ENCODE assay signal across 15 mouse cellular contexts in the genomic region with DNA sequence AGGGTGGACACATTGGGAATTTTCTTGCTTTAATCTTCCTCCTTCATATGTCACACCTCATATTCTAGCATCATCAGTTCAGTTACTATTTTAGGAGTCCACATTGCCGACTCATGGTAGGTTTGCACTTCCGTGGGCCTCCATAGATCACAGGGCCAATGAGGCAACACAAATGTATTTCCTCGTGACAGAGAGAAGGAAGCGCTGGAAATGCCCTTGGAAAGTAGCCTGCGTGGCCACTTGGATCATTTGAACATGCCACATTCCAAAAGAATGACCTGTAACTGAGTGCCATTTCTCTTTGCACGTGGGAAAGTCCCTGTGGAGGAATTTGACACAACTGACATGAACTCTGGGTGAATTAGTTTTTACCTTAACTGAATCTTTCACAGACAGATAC.
A peak's percentile ranks its signal among the peaks of the same experiment; 100 is the strongest.
DNase-seq lines count a peak whose midpoint lies in the region; ATAC-seq and TF ChIP-seq lines count a peak whose summit lies in the region.
"Had no signal": no experiment of that assay in that cellular context is flagged by ENCODE, and none has a peak within 500 bp of the region (broad histone marks: within the 10 kb centered on the region; RNA-seq: fewer than 3 reads in every experiment).

No protein-coding gene starts in this region.

- no peak for TF ChIP-seq POLR2A in kidney, adult 2 months (IDR thresholded peaks at IDR 0.05; ENCODE audit: low read depth, low read length)

- H3K4me2 ChIP-seq in kidney, embryonic 14.5 days (replicated peaks; ENCODE audit: low read depth, low read length): no peak overlapping the region
- H3K4me2 ChIP-seq: neural tube, embryonic 13.5 days had no signal

- no peaks in the 10 kb centered on the region for H3K27me3 ChIP-seq in kidney, adult 2 months (replicated peaks; ENCODE audit: control insufficient read depth, insufficient read depth, low read length)
- H3K27me3 ChIP-seq in kidney, embryonic 14.5 days (ENCODE audit: control insufficient read depth, insufficient read depth, low read length): no peaks in the 10 kb centered on the region
- H3K27me3 ChIP-seq in midbrain, embryonic 10.5 days (ENCODE audit: low read depth, poor library complexity, severe bottlenecking): no peaks in the 10 kb centered on the region
- H3K27me3 ChIP-seq: neural tube, embryonic 13.5 days had no signal

- peak; percentile 45 for DNase-seq in adrenal gland, adult 2 months
- no peak for DNase-seq in adrenal gland, adult 18-20 months (ENCODE audit: low spot score in 2 of 2)
- peak; percentile 62 for DNase-seq in kidney, adult 2 months
- peak; percentile 37 to 46 for DNase-seq in kidney, adult 8-10 months
- DNase-seq in cerebellum, postnatal 25 days: no peak
- no peak for DNase-seq in midbrain, embryonic 10.5 days (ENCODE audit: low spot score)
- DNase-seq: cerebellum, adult 8-10 months; heart, postnatal 36 days; liver had no signal

- H3K4me1 ChIP-seq in kidney, adult 2 months (ENCODE audit: control insufficient read depth, insufficient read depth, low read length): no peaks in the 10 kb centered on the region; the same call in 1 of the 2 replicates
- H3K4me1 ChIP-seq in kidney, embryonic 14.5 days (ENCODE audit: control insufficient read depth, insufficient read depth, low read length): no peaks in the 10 kb centered on the region
- peaks cover 4% of the 10 kb centered on the region for H3K4me1 ChIP-seq in midbrain, embryonic 10.5 days
- H3K4me1 ChIP-seq: neural tube, embryonic 13.5 days had no signal

- ATAC-seq in kidney, embryonic 14.5 days (ENCODE audit: low FRiP score, low TSS enrichment): no peak
- peak; percentile 37; the same call in 1 of the 2 replicates for ATAC-seq in megakaryocyte progenitor cell, adult 5-6 weeks (replicated peaks; ENCODE audit: poor library complexity)
- ATAC-seq: midbrain, embryonic 16.5 days had no signal

- H3K36me3 ChIP-seq in kidney, adult 2 months (ENCODE audit: control insufficient read depth, insufficient read depth, low read length): no peaks in the 10 kb centered on the region
- H3K36me3 ChIP-seq in kidney, embryonic 14.5 days (ENCODE audit: control insufficient read depth, insufficient read depth, low read length): no peaks in the 10 kb centered on the region
- no peaks in the 10 kb centered on the region for H3K36me3 ChIP-seq in midbrain, embryonic 10.5 days
- H3K36me3 ChIP-seq: G1E; neural tube, embryonic 13.5 days had no signal

- H3K9ac ChIP-seq in kidney, embryonic 14.5 days (ENCODE audit: low read depth, low read length): no peak overlapping the region
- H3K9ac ChIP-seq: neural tube, embryonic 13.5 days had no signal

- 37% methylated on average over 6 of the region's 6 CpGs for WGBS in kidney, adult 2 months
- 59% methylated on average over 6 of the region's 6 CpGs for WGBS in kidney, embryonic 14.5 days
- WGBS in midbrain, embryonic 10.5 days: 82% methylated on average over 6 of the region's 6 CpGs

- no peaks in the 10 kb centered on the region for H3K9me3 ChIP-seq in kidney, embryonic 14.5 days (ENCODE audit: control insufficient read depth, low read length)
- no peaks in the 10 kb centered on the region for H3K9me3 ChIP-seq in midbrain, embryonic 10.5 days (replicated peaks)
- H3K9me3 ChIP-seq: neural tube, embryonic 13.5 days had no signal

- TF ChIP-seq CTCF in kidney, adult 2 months (conservative IDR thresholded peaks at IDR 0.05; ENCODE audit: insufficient read depth, insufficient read length, low read depth, low read length): no peak

- no peak overlapping the region for H3K4me3 ChIP-seq in kidney, adult 2 months (ENCODE audit: insufficient read depth, low read depth, low read length)
- H3K4me3 ChIP-seq in kidney, embryonic 14.5 days (ENCODE audit: low read length): no peak overlapping the region
- no peak overlapping the region for H3K4me3 ChIP-seq in midbrain, embryonic 10.5 days
- H3K4me3 ChIP-seq: erythroblast, embryonic 14.5 days; neural tube, embryonic 13.5 days had no signal

- H3K27ac ChIP-seq in kidney, adult 2 months (ENCODE audit: insufficient read depth, low read depth, low read length): peak overlapping the region; percentile 35; the same call in 1 of the 2 replicates
- H3K27ac ChIP-seq in kidney, embryonic 14.5 days (ENCODE audit: low read depth, low read length): no peak overlapping the region
- H3K27ac ChIP-seq in midbrain, embryonic 10.5 days (replicated peaks): no peak overlapping the region
- H3K27ac ChIP-seq: neural tube, embryonic 13.5 days had no signal

Comparison
In these comparisons a context has a peak if more than half of its experiments do, and no peak if none do; other contexts are left out.
1. DNase-seq: peak in adrenal gland, adult 2 months (single experiment), kidney, adult 2 months (single experiment) and kidney, adult 8-10 months (2 of 2); none in adrenal gland, adult 18-20 months (0 of 2), cerebellum, postnatal 25 days (0 of 2) and midbrain, embryonic 10.5 days (single experiment).